Mouse (Mus musculus) adrenal gland, adult 10 weeks (tissue): ENCODE measurements around the gene Cpn2. TPM values are rescaled to one million over a fixed set of nuclear protein-coding genes. Genes with fewer than 3 reads are reported as not detected.

Experiments
- polyA plus RNA-seq: library from polyadenylated mRNA; stranded (reverse); fragments of 350-450 nt; fragmentation: Illumina TruSeq; extraction: RNeasy Lipid Tissue Mini Kit (QIAGEN cat#74804); gene quantifications from one replicate; pipeline ENCODE4 v1.2.3, GENCODE M21; 2014; ENCODE audit warnings: low read depth, low replicate concordance

The Cpn2 gene
- 0.41 TPM for polyA plus RNA-seq

GRCm38 (mm10) chr16:30267359-30267758, at the start of gene Cpn2:
Gene Cpn2, minus strand, starts transcription at chr16:30267499.

GRCm38 (mm10) chr16:30310647-30311046, 43.3 kb upstream of the Cpn2 start, which contains the start of gene Gp5:
Gene Gp5, minus strand, starts transcription at chr16:30310779.

GRCm38 (mm10) chr16:30282844-30283495, 15.7 kb upstream of the Cpn2 start, which contains the start of gene Lrrc15:
Gene Lrrc15, minus strand, starts transcription at chr16:30283256.

Other genes with a start within 250 kb of the Cpn2 start
- gene Hes1, start 203.1 kb downstream of the Cpn2 start, polyA plus RNA-seq = 34.5 TPM
- gene Lrrc15, start 15.8 kb upstream of the Cpn2 start, polyA plus RNA-seq = not detected
- not detected for gene Gp5, start 43.3 kb upstream of the Cpn2 start, polyA plus RNA-seq
- gene Atp13a3, start 138.5 kb upstream of the Cpn2 start, polyA plus RNA-seq = 143 TPM